Mouse (Mus musculus) embryonic fibroblast, embryonic 13.5 days (primary cell): ENCODE measurements around the gene Numa1.

Experiments
- CTCF ChIP-seq: IDR thresholded peaks from 2 replicates; pipeline ENCODE4 v1.5.1; 2011; ENCODE audit warnings: mild to moderate bottlenecking, control low read depth, low read length, moderate library complexity, borderline replicate concordance; ENCODE audit not compliant: insufficient read depth
- POLR2A ChIP-seq: IDR thresholded peaks from 2 replicates; pipeline ENCODE4 v1.6.1; 2011; ENCODE audit warnings: low read depth, mild to moderate bottlenecking, control low read depth, low read length, moderate library complexity

DNA sequence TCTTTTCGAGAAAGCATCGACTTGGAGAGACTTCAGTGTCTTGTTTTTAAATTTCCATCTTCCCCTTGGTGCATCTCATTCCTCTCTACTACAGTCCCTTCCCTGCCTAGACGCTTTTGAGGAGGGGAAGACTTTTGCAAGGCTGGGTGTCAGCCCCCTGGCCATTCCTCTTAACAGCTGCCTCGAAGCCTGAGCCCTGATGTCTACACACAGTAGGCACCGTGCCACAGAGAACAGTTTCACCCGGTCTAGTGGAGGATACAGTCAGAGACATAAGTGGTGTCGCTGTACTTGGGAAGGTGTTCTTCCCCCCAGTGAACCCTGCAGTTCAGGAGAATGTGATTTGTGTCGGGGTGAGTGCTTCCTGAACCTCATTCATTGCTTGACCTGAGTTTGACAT lies 27.2 kb upstream of the Numa1 start:
- TF ChIP-seq CTCF (no peak), POLR2A (no peak)
